Mouse (Mus musculus) heart, embryonic 10.5 days (tissue): ENCODE data around the gene Cdk18. TPM values are rescaled to one million over a fixed set of nuclear protein-coding genes. Genes with fewer than 3 reads are reported as not detected.

Experiments used
- DNase-seq: peaks from one replicate; pipeline ENCODE4 v3.0.0-alpha.2; 2017; ENCODE audit warnings: low spot score
- H3K27ac ChIP-seq: fragments of 300-500 bp; sonication (generic); 2 replicates; pipeline ENCODE4 v1.5.1; 2016; ENCODE audit warnings: mild to moderate bottlenecking
- H3K27me3 ChIP-seq: fragments of 300-500 bp; sonication (generic); 2 replicates; pipeline ENCODE4 v1.6.1; 2016; ENCODE audit warnings: mild to moderate bottlenecking; ENCODE audit not compliant: poor library complexity, insufficient read depth, severe bottlenecking
- H3K36me3 ChIP-seq: fragments of 300-500 bp; sonication (generic); 2 replicates; pipeline ENCODE4 v1.6.1; 2016; ENCODE audit warnings: mild to moderate bottlenecking, moderate library complexity
- H3K4me1 ChIP-seq: fragments of 300-500 bp; sonication (generic); 2 replicates; pipeline ENCODE4 v1.6.1; 2016; ENCODE audit warnings: mild to moderate bottlenecking
- H3K4me3 ChIP-seq: fragments of 300-500 bp; sonication (generic); 2 replicates; pipeline ENCODE4 v1.5.1; 2016; ENCODE audit warnings: mild to moderate bottlenecking, moderate library complexity
- H3K9me3 ChIP-seq: fragments of 300-500 bp; sonication (generic); 2 replicates; pipeline ENCODE4 v1.6.1; 2016; ENCODE audit warnings: mild to moderate bottlenecking, moderate library complexity
- WGBS: fragments of 180-500 bp; shearing (Covaris S2); methylation state at CpG from one replicate; pipeline ENCODE4 v1.1.7; 2016; 5-methylcytosine and 5-hydroxymethylcytosine counted together
- polyA plus RNA-seq: library from polyadenylated mRNA; unstranded; fragments of >200 nt; fragmentation: Nextera tagmentation; extraction: Ambion mirVana; gene quantifications from 2 replicates; pipeline ENCODE4 v1.2.1, GENCODE M21; 2016

The Cdk18 gene
- polyA plus RNA-seq, 1 experiment from 2014 or later = 6.8 TPM

- no peak overlapping the region for H3K4me3 ChIP-seq
Measured at GRCm38 (mm10) chr1:132125803-132126405, 13.6 kb downstream of the Cdk18 start.

GRCm38 (mm10) chr1:132125249-132125648 lies 14.2 kb downstream of the Cdk18 start:
- Histone ChIP-seq H3K9me3 (no peaks in the 10 kb centered on the region), H3K4me3 (no peak overlapping the region), H3K4me1 (peaks cover 33% of the 10 kb centered on the region), H3K27me3 (no peaks in the 10 kb centered on the region; the same call in 1 of the 2 replicates), H3K36me3 (no peaks in the 10 kb centered on the region), H3K27ac (peak overlapping the region; percentile 48; the same call in 1 of the 2 replicates)
- no peak for DNase-seq
- WGBS = 57% methylated on average over 4 of the region's 4 CpGs

More at GRCm38 (mm10) chr1:132125803-132126405, 13.6 kb downstream of the Cdk18 start:
- H3K9me3 ChIP-seq = no peaks in the 10 kb centered on the region
- H3K27ac ChIP-seq = 0 out of 2 replicates have a peak overlapping the region, but pooled peaks have one; percentile 2
- H3K36me3 ChIP-seq = no peaks in the 10 kb centered on the region
- H3K4me1 ChIP-seq = peaks cover 39% of the 10 kb centered on the region
- no peaks in the 10 kb centered on the region; the same call in 1 of the 2 replicates for H3K27me3 ChIP-seq
- WGBS = 63% methylated on average over 6 of the region's 6 CpGs
- no peak for DNase-seq

GRCm38 (mm10) chr1:132123420-132124014 lies 16.0 kb downstream of the Cdk18 start:
- Histone ChIP-seq H3K9me3 (no peaks in the 10 kb centered on the region), H3K36me3 (no peaks in the 10 kb centered on the region), H3K27ac (no peak overlapping the region), H3K4me1 (peaks cover 20% of the 10 kb centered on the region), H3K4me3 (no peak overlapping the region), H3K27me3 (peaks cover 6% of the 10 kb centered on the region; the same call in 1 of the 2 replicates)
- WGBS = 80% methylated on average over 9 of the region's 9 CpGs
- no peak for DNase-seq

- H3K9me3 ChIP-seq = no peaks in the 10 kb centered on the region
- H3K4me1 ChIP-seq = peaks cover 14% of the 10 kb centered on the region
- H3K27me3 ChIP-seq = peaks cover 12% of the 10 kb centered on the region; the same call in 1 of the 2 replicates
- no peak for DNase-seq
- WGBS = 78% methylated on average over 6 of the region's 6 CpGs
- H3K27ac ChIP-seq = no peak overlapping the region
- H3K36me3 ChIP-seq = no peaks in the 10 kb centered on the region
- no peak overlapping the region for H3K4me3 ChIP-seq
Measured at GRCm38 (mm10) chr1:132121895-132122294, 17.6 kb downstream of the Cdk18 start.

GRCm38 (mm10) chr1:132121236-132121635 lies 18.2 kb downstream of the Cdk18 start:
- 32% methylated on average over 6 of the region's 6 CpGs for WGBS
- no peaks in the 10 kb centered on the region for H3K9me3 ChIP-seq
- no peaks in the 10 kb centered on the region for H3K36me3 ChIP-seq
- H3K4me3 ChIP-seq = no peak overlapping the region
- H3K27ac ChIP-seq = no peak overlapping the region
- peak; percentile 93 for DNase-seq
- H3K27me3 ChIP-seq = peaks cover 12% of the 10 kb centered on the region; the same call in 1 of the 2 replicates
- peaks cover 13% of the 10 kb centered on the region for H3K4me1 ChIP-seq

- no peak for DNase-seq
- H3K27me3 ChIP-seq = peaks cover 12% of the 10 kb centered on the region
- H3K9me3 ChIP-seq = no peaks in the 10 kb centered on the region
- WGBS = 23% methylated on average over 18 of the region's 18 CpGs
- H3K4me1 ChIP-seq = peaks cover 11% of the 10 kb centered on the region; the same call in 1 of the 2 replicates
- 0 out of 2 replicates have a peak overlapping the region, but pooled peaks have one; percentile 15 for H3K4me3 ChIP-seq
- no peak overlapping the region for H3K27ac ChIP-seq
- no peaks in the 10 kb centered on the region for H3K36me3 ChIP-seq
Measured at GRCm38 (mm10) chr1:132116606-132117005, 22.9 kb downstream of the Cdk18 start.

- no peaks in the 10 kb centered on the region for H3K36me3 ChIP-seq
Measured at GRCm38 (mm10) chr1:132113098-132113497, 26.4 kb downstream of the Cdk18 start.

GRCm38 (mm10) chr1:132112426-132112825 lies 27.1 kb downstream of the Cdk18 start:
- H3K27ac ChIP-seq = 0 out of 2 replicates have a peak overlapping the region, but pooled peaks have one; percentile 3
- peaks cover 11% of the 10 kb centered on the region; the same call in 1 of the 2 replicates for H3K4me1 ChIP-seq
- H3K36me3 ChIP-seq = no peaks in the 10 kb centered on the region
- DNase-seq = no peak
- WGBS = 77% methylated on average over 8 of the region's 8 CpGs
- no peaks in the 10 kb centered on the region; the same call in 1 of the 2 replicates for H3K27me3 ChIP-seq
- no peaks in the 10 kb centered on the region for H3K9me3 ChIP-seq
- H3K4me3 ChIP-seq = no peak overlapping the region

More at GRCm38 (mm10) chr1:132113098-132113497, 26.4 kb downstream of the Cdk18 start:
- Histone ChIP-seq H3K27ac (no peak overlapping the region), H3K9me3 (no peaks in the 10 kb centered on the region), H3K27me3 (peaks cover 5% of the 10 kb centered on the region), H3K4me1 (peaks cover 11% of the 10 kb centered on the region; the same call in 1 of the 2 replicates), H3K4me3 (no peak overlapping the region)
- no peak for DNase-seq
- 49% methylated on average over 3 of the region's 3 CpGs for WGBS

GRCm38 (mm10) chr1:132111411-132111810 lies 28.1 kb downstream of the Cdk18 start:
- Histone ChIP-seq H3K27ac (no peak overlapping the region), H3K4me1 (peaks cover 8% of the 10 kb centered on the region; the same call in 1 of the 2 replicates), H3K4me3 (no peak overlapping the region), H3K9me3 (no peaks in the 10 kb centered on the region), H3K36me3 (no peaks in the 10 kb centered on the region), H3K27me3 (no peaks in the 10 kb centered on the region; the same call in 1 of the 2 replicates)
- no peak for DNase-seq
- WGBS = 25% methylated on average over 1 of the region's 1 CpGs

GRCm38 (mm10) chr1:132109368-132109767 lies 30.1 kb downstream of the Cdk18 start:
- no peak for DNase-seq

GRCm38 (mm10) chr1:132104353-132104752 lies 35.1 kb downstream of the Cdk18 start:
- no peak for DNase-seq
- Histone ChIP-seq H3K27me3 (peaks cover 4% of the 10 kb centered on the region; the same call in 1 of the 2 replicates), H3K36me3 (no peaks in the 10 kb centered on the region), H3K27ac (no peak overlapping the region), H3K9me3 (no peaks in the 10 kb centered on the region), H3K4me3 (no peak overlapping the region), H3K4me1 (0 out of 2 replicates have a peak, but pooled peaks cover 5% of the 10 kb centered on the region)
- 68% methylated on average over 14 of the region's 14 CpGs for WGBS

More at GRCm38 (mm10) chr1:132109368-132109767, 30.1 kb downstream of the Cdk18 start:
- H3K4me1 ChIP-seq = peaks cover 6% of the 10 kb centered on the region; the same call in 1 of the 2 replicates
- 60% methylated on average over 2 of the region's 2 CpGs for WGBS
- no peaks in the 10 kb centered on the region for H3K27me3 ChIP-seq
- H3K4me3 ChIP-seq = no peak overlapping the region
- H3K9me3 ChIP-seq = no peaks in the 10 kb centered on the region
- H3K36me3 ChIP-seq = no peaks in the 10 kb centered on the region
- H3K27ac ChIP-seq = no peak overlapping the region

GRCm38 (mm10) chr1:132101953-132102697 lies 37.4 kb downstream of the Cdk18 start:
- H3K27ac ChIP-seq = no peak overlapping the region
- H3K4me3 ChIP-seq = no peak overlapping the region
- no peaks in the 10 kb centered on the region for H3K36me3 ChIP-seq
- WGBS = 82% methylated on average over 6 of the region's 6 CpGs
- no peaks in the 10 kb centered on the region for H3K9me3 ChIP-seq
- 0 out of 2 replicates have a peak, but pooled peaks cover 5% of the 10 kb centered on the region for H3K4me1 ChIP-seq
- H3K27me3 ChIP-seq = peaks cover 4% of the 10 kb centered on the region; the same call in 1 of the 2 replicates
- no peak for DNase-seq
